Mouse (Mus musculus): Measurements from ENCODE around the gene St13. TPM values are rescaled to one million over a fixed set of nuclear protein-coding genes. Genes with fewer than 3 reads are reported as not detected.

Gene St13
- polyA plus RNA-seq, 1 experiment from 2014 or later: 105 TPM

Other genes with a start within 250 kb of the St13 start
- 8.0 and 8.7 TPM in 2 replicates for gene Mrtfa, start 209.3 kb downstream of the St13 start, polyA plus RNA-seq (2016; fragmentation: Nextera tagmentation; extraction: Ambion mirVana)
- 0.19 TPM in 1 of 2 replicates, not detected in the other for gene Mchr1, start 164.6 kb downstream of the St13 start, polyA plus RNA-seq (2016; fragmentation: Nextera tagmentation; extraction: Ambion mirVana)
- 49.2 TPM in 2 replicates for gene Slc25a17, start 39.3 kb downstream of the St13 start, polyA plus RNA-seq (2016; fragmentation: Nextera tagmentation; extraction: Ambion mirVana)
- 10.1 and 10.5 TPM in 2 replicates for gene Xpnpep3, start 61 bp upstream of the St13 start, polyA plus RNA-seq (2016; fragmentation: Nextera tagmentation; extraction: Ambion mirVana)
- gene Dnajb7, start 8.2 kb upstream of the St13 start, polyA plus RNA-seq (2016; fragmentation: Nextera tagmentation; extraction: Ambion mirVana): 1.2 and 1.3 TPM in 2 replicates
- 334 and 384 TPM in 2 replicates for gene Rbx1, start 66.2 kb upstream of the St13 start, polyA plus RNA-seq (2016; fragmentation: Nextera tagmentation; extraction: Ambion mirVana)
- gene Ep300, start 185.3 kb upstream of the St13 start, polyA plus RNA-seq (2016; fragmentation: Nextera tagmentation; extraction: Ambion mirVana): 11.8 and 13.4 TPM in 2 replicates